In genomic region chr11:97038881-97039280, GRCm38 (mm10) we compare ENCODE assay signal across 23 mouse cellular contexts. TPM values are rescaled to one million over a fixed set of nuclear protein-coding genes. Genes with fewer than 3 reads are reported as not detected.
"Had no signal": no experiment of that assay in that cellular context is flagged by ENCODE, and none has a peak within 500 bp of the region (broad histone marks: within the 10 kb centered on the region; RNA-seq: fewer than 3 reads in every experiment).

No protein-coding gene starts in this region.

- H3K4me3 ChIP-seq: kidney, embryonic 15.5 days; liver, embryonic 13.5 days; midbrain, embryonic 12.5 days; neural tube, embryonic 12.5 days; neural tube, embryonic 15.5 days had no signal

- H3K9ac ChIP-seq: kidney, embryonic 15.5 days; liver, embryonic 13.5 days; midbrain, embryonic 12.5 days; neural tube, embryonic 12.5 days; neural tube, embryonic 15.5 days had no signal

- DNase-seq: kidney, adult 11 months; kidney, adult 8-10 months; kidney, postnatal 10 days; kidney, postnatal 36 days; liver, embryonic 13.5 days; lung, adult 2 months; lung, postnatal 14 days; lung, postnatal 4 days; right cerebral cortex, adult 18-20 months; right cerebral cortex, postnatal 14 days; right cerebral cortex, postnatal 4 days; thymus, adult 2 months; thymus, postnatal 14 days; thymus, postnatal 4 days had no signal

- H3K9me3 ChIP-seq: kidney, embryonic 15.5 days; liver, embryonic 13.5 days; midbrain, embryonic 12.5 days; neural tube, embryonic 12.5 days; neural tube, embryonic 15.5 days had no signal

- H3K36me3 ChIP-seq: neural tube, embryonic 12.5 days; neural tube, embryonic 15.5 days had no signal

- H3K27me3 ChIP-seq: kidney, embryonic 15.5 days; liver, embryonic 13.5 days; midbrain, embryonic 12.5 days; neural tube, embryonic 12.5 days; neural tube, embryonic 15.5 days had no signal

- H3K27ac ChIP-seq: kidney, embryonic 15.5 days; liver, embryonic 13.5 days; midbrain, embryonic 12.5 days; neural tube, embryonic 12.5 days; neural tube, embryonic 15.5 days; stomach, postnatal 0 days had no signal

- H3K4me2 ChIP-seq: kidney, embryonic 15.5 days; liver, embryonic 13.5 days; midbrain, embryonic 12.5 days; neural tube, embryonic 12.5 days; neural tube, embryonic 15.5 days had no signal

RNA-seq across cellular contexts. Expression of gene Lrrc46, which starts 2.3 kb away (rescaled TPM):
- total RNA-seq: megakaryocyte-erythroid progenitor cell, adult 5-6 weeks had no signal
- polyA plus RNA-seq: stomach, embryonic 14.5 days had no signal

RNA-seq across cellular contexts. Expression of gene Sp6, which starts 25.7 kb away (rescaled TPM):
- total RNA-seq: megakaryocyte progenitor cell, adult 5-6 weeks had no signal
- polyA plus RNA-seq: liver, embryonic 16.5 days had no signal
